Mouse (Mus musculus) T-cell, adult 2 months (primary cell): ENCODE data around the gene Cab39l.

Experiments used
- DNase-seq: peaks from one replicate; pipeline ENCODE4 v3.0.0; 2022; ENCODE audit warnings: low spot score

Gene Cab39l

DNA sequence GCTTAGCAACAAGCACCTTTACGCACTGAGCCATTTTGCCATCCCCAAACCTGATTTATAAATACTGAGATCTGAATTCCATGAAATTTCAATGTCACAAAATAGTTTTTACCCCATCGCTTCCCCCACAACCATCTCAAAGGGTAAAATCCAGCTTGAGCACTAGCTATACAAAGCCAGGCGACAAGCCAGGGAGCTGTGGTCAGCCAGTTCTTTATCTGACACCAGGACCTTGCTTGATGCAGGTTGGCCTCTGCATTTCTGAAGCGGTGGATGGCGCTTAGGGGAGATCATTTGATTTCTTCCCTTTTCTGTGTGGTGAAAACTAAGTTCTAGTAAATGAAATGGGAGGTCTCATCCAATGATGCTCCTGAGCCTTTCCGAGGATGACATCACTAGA is 191.3 kb downstream of the Cab39l start:
- DNase-seq, result no peak

DNA sequence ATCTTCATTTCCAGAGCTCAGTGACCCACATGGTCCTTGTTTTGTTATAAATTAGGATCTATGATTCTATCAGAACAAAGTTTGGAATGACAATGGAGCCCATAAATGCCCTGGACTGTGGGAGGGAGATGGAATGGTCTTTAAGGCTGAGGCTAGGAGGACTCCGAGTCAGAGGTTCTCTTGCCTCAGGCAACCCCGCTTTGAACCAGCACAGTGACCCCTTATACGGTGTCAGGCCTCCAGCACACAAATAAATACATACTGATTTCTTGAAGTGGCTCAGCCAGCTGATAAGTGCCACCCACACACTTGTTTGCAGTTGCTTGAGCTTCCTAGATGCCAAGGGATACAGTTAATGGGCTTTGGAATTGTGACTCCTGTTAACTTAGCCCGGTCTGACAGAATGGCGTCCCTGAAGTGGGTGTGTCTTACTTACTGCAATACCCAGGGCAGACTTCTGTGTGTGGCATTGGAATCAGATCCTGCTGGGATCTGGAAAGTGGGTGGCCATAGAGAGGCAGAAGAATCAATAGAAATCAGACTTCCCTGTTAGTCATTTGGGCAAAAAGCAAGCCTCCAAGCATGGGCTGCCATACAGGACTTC is 192.6 kb downstream of the Cab39l start:
- DNase-seq, result no peak

DNA sequence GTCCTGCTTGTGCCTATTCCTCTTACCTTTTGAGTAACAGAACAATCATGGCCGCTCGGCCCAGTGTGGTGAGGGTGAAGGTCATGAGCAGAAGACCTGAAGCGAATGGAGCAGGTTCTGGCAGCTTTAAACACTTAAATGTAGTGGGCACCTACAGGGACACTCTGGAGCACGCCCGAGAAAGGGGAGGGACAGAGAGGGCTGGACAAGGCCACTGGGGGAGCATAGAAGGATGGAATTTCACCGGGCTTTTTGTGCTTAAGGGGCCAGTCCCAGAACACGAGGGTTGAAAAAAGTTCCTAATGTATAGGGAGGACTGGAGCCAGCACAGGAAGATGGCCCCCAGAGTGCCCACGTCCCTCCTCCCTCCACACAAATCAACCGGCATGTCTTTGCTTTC is 193.2 kb downstream of the Cab39l start:
- no peak for DNase-seq
